Mouse (Mus musculus) Muller cell, postnatal 12 days (primary cell): ENCODE measurements around the gene F12.

Experiments used
- DNase-seq: peaks from one replicate; pipeline ENCODE4 v3.0.0-alpha.2; 2015; ENCODE audit errors: inconsistent ontology term

F12 gene

DNA sequence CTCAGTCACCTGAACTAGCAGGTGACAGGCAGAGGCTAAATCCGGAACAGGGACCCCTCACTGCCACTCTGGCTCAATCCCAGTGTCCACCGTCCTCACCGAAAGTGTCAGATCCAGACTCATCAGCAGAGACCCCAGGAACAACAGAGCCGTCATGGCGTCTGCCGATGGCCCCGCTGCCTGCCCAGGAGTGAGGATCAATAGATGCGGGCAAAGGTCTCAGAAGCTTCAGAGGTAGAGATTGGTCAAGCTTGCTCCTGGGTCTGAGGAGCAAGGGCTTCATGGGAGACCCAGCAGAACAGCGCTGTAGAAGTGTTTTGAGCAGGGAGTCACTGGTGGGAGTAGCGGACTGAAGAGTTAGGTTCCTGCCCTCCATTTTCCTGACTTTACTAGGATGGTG is at the start of gene F12:
TSS of gene F12 (minus strand) at position 181 of the 400 bp plus-strand sequence.
- DNase-seq, result no peak

- no peak for DNase-seq
Observed at GRCm38 (mm10) chr13:55476256-55476655, 49.7 kb upstream of the F12 start.

GRCm38 (mm10) chr13:55475750-55476149 is 49.2 kb upstream of the F12 start:
- DNase-seq, result peak; percentile 52

DNA sequence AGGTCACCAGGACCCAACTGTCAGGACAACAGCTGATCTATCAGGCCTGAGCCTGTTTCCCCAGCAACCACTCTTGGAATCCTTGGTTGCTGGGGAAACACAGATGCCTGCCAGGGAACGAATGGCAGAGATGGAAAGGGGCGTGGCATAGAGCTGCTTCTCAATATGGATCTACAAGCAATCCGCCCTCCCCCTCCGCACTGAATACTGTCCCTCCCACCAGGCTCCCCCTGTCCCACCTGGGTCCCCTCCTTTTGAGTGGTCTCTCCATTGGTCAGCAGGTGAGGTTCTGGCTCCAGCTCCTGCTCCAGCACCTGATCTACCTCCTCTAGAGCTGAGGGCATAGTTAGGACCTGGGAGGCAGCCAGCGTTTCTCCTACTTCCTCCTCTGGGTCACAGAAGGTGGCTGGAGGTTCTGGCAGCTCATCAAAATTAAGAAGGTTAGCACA is 48.1 kb upstream of the F12 start:
- DNase-seq, result peak; percentile 75

GRCm38 (mm10) chr13:55473961-55474360 is 47.4 kb upstream of the F12 start:
- no peak for DNase-seq

DNA sequence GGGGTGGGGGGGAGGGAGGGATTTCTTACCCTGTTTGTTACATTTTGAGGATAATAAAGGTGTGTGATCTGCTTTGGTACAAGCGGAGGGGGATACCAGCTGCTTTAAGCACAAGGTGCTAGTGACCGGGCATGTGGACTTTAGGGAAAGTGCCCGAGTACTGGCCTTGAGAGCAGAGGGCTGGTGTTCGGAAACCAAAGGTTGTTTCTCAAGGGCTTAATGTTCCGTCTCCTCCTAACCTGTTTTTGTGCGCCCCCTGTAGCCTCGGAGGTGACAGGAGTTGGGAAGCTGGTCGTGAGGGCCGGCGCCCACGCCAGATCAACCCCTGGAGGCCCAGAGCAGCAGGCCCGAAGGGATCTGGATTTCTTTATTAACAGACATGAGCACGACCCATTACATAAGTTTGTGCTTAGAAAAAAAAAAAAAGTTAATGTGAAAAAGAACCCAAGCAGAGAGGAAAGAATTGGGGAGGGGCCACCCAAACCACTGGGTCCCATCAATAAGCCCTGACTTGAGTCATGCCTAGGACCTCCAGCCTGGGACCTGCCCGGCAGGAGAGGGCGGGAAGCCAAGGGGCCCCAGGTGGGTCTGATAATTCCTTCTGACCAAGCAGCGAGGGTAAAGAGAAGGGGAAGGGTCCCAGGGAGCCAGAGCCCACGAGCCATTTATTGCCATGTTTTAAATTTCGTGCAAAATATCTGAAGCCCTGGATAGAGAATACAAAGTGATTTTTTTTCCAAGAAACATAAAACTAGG is 46.7 kb upstream of the F12 start:
- peak; percentile 52 for DNase-seq

GRCm38 (mm10) chr13:55472132-55473022 is 45.8 kb upstream of the F12 start:
- peak; percentile 78 for DNase-seq

DNA sequence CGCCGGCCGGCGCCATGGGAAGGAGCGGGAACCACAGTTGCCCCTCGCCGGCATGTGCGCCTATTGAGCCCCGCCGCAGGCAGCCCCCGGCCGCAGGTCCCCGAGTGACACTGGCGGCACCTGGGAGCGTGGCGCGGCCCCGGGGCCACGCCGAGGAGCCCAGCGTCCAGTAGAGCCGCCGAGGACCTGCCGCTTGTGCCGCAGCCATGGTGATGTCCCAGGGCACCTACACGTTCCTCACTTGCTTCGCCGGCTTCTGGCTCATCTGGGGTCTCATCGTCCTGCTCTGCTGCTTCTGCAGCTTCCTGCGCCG is 45.2 kb upstream of the F12 start:
- DNase-seq, result no peak

DNA sequence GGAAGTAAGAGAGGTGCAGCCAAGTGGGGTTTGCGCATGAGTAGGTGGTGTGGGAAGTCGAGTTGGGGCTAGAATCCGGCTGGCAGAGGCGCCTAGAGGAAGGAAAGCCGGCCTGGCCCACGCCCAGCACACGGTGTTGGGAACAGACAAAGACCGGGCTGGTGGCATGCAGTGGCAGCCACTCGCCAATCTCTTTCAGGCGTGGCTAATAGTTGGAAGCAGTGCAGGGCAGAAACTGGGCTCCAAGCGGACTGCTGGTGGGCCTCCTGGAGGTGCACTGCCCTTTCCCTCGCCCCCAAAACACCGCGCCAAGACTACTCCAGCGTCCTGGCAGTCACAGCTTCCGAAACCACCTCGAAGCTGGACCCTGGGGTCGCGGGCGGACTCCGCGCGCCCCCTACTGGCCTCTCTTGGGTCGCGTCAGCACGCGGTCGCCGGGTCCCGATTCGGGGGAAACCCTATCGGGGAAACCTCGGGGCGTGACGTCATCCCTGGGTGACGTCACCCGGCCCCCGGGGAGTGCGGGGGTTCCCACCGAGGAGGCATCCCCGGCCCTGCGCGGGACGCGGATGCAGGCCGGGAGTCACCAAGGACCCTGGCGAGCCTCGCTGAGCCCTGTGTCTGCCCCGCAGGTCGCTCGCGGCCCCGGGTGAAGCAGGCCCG is 44.7 kb upstream of the F12 start:
- DNase-seq, result peak; percentile 94

DNA sequence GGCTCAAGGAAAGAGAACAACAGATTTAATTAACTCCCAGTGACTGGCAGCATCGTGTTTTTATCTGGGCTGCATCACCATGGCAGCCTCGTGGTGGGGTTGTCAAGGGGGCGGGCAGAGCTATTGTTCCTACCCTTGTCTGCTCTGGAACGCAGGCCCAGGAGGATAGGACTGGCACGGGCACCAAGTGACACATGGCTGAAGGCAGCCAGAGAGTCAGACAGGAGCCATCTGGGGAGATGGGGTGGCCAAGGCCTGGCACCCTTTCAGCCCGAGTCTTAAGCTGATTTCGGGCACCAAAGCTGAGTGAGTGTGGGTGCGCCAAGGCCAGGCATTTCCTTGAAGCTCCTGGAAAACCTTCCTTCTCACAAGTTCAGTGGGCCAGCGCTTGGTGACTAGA is 43.8 kb upstream of the F12 start:
- peak; percentile 94 for DNase-seq

GRCm38 (mm10) chr13:55468851-55469560 is 42.4 kb upstream of the F12 start:
- DNase-seq, result peak; percentile 60

DNA sequence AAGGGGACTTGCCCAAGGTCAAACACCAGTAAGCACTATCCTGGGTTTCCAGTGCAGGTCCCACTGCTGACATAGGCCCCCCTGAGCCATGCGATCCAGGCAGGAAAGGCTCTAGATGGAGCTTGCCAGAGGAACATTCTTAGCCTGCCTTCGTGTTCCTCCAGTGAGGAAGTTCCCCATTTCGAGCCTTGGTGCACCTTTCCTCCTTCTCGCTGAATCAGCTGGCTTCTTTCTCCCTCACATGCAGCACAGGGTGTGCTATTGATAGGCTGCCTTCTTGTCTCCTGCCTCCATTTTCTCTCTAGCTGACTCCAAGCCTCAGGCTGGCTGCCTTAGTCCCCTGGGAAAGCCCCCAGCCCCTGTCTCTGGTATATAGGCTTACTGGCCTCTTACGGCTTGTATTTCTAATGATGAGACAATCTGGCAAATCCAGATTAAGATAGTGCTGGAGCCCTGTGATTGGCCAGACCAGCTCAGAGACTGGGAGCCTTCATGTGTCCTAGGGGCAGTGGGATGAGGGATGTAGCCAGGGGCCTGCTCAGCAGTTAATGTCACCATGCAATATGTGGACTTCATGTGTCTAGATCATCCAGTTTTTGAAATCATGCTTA is 39.3 kb upstream of the F12 start:
- no peak for DNase-seq

- peak; percentile 99 for DNase-seq
Observed at GRCm38 (mm10) chr13:55465184-55465583, 38.6 kb upstream of the F12 start.

GRCm38 (mm10) chr13:55464027-55464884 is 37.7 kb upstream of the F12 start, which contains the start of gene Prr7:
Gene Prr7 (plus strand): TSS chr13:55464267.
- peak; percentile 86 for DNase-seq

- no peak for DNase-seq
Observed at GRCm38 (mm10) chr13:55463399-55464026, 36.9 kb upstream of the F12 start.

DNA sequence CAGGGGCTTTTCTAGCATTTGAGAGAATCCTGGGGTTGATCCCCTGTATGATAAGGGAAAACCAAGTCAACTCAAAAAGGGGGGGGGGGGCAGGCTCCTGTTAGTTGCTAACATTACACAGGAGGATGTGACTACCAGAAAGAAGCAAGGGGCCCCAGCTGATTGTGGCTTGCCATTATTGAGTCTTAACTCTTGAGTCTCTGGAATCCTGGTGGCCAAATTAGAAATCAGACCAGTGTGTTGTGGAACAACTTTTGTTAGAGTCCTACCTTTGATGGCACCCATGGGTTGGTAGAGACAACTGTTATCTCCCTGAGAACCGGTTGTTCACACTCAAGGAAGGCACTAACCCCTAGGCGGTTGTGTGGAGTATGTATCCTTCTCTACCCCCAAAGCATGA is 36.4 kb upstream of the F12 start:
- DNase-seq, result no peak

DNA sequence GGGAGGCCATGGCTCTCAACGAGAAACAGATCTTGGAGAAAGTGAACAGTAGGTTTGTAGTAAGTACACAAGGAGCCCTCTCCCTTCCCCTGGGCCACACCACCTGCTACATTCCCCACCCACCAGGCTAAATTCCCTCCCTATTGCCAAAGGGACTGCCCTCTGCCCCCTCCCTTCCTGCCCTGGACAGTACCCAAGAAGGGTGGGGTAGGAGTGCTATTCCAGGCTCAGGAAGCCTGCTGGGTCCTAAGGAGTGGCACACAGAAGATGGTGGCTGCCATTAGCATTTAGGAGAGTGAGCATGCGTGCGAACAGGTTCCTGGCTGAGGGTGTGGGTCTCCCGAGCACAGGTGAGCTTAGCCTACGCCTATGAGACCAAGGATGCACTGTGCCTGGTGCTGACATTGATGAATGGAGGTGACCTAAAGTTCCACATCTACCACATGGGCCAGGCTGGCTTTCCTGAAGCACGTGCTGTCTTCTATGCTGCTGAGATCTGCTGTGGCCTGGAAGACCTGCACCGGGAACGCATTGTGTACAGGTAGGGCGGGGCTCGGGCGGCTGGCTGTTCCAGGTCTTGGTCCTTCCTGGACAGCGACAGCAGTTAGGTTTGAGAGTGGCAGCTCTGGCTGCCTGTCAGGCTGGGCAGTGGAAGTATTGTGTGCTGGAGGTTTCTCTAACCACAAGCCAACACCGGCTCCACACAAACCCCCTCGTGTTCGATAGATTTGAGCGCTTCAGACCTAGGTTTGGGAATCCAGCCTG is 25.4 kb upstream of the F12 start:
- no peak for DNase-seq

DNA sequence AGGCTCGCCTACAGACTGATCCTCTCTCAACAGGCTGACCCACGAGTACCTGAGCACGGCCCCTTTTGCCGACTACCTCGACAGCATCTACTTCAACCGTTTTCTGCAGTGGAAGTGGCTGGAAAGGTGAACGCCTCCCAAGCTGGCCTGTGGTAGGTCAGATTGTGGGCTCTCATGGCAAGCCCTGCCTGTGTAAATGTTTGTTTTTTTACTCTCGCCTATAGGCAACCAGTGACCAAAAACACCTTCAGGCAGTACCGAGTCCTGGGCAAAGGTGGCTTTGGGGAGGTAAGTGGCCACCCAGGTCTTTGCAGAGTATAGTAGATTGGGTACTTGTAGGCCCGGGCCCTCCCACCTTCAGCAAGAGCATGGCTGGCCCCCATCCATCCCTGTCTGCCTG is 24.7 kb upstream of the F12 start:
- DNase-seq, result no peak

DNA sequence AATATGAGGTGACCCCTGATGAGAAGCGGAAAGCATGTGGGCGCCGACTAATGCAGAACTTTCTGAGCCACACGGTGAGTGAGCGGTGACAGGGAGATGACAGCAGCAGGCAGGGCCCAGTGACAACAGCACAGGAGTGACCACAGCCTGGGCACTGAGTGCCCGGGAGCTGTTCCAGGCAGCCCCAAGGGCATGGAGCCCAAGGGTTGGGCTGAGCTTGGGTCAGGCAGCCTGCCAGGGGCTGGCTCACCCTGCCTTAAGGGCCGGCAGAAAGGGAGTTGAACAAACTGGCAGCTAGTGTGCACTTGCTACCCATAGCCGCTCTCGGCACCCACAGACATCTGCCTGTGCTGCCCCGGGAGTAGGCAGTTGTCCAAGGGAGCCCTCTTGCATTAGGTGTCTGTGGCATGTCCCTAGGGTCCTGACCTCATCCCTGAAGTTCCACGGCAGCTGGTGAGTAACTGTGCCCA is 24.0 kb upstream of the F12 start:
- DNase-seq, result peak; percentile 95
